Mouse (Mus musculus) skeletal muscle tissue, adult 2 months (tissue): ENCODE results near the gene Myo1d.

Experiments used
- DNase-seq: peaks from one replicate; pipeline ENCODE4 v3.0.0-alpha.2; 2012; ENCODE audit warnings: low read depth, low spot score

The Myo1d gene

GRCm38 (mm10) chr11:80614949-80615725, 164.7 kb downstream of the Myo1d start:
- no peak for DNase-seq

DNA sequence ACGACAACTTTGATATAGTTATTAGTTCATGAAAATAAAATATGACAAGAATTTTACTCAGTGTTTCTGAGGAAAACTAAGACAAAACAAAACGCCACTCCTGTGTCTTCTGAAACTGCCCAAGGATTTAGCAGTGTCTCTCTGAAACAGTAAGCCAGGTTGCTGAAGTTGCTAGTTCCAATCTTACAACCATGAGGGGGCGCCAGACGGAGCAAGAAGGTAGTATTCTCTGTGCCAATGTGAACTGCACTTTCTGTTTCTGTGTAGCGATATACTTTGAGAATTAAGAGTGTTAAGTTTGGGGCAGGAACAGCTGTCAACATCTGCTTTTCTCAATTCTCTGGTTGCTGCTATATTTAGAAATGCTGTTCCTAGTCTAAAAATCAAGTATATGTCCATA, 165.4 kb downstream of the Myo1d start:
- DNase-seq, result no peak

DNA sequence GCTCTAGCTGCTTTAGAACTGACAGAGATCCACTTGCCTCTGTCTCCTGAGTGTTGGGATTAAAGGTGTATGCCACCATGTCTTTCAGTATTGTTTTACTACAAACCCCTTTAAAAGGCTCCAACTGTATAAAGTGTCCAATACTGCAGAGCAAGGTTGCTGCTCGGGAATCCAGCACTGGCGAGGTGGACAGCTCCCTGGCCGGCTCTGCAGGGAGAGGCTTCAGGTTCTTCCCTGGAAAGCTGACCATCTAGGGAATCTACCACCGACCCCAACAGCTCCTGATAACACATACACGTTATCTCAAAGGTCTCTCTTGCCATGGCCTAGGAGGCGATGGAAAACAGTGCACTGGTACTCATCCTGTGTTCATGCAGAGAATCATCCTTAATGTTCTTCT, 166.3 kb downstream of the Myo1d start:
- DNase-seq, result no peak

- DNase-seq, result no peak
Observed at GRCm38 (mm10) chr11:80602707-80603441, 177.0 kb downstream of the Myo1d start.

- DNase-seq, result no peak
Observed at GRCm38 (mm10) chr11:80602041-80602458, 177.8 kb downstream of the Myo1d start.

GRCm38 (mm10) chr11:80601040-80601864, 178.6 kb downstream of the Myo1d start:
- no peak for DNase-seq

DNA sequence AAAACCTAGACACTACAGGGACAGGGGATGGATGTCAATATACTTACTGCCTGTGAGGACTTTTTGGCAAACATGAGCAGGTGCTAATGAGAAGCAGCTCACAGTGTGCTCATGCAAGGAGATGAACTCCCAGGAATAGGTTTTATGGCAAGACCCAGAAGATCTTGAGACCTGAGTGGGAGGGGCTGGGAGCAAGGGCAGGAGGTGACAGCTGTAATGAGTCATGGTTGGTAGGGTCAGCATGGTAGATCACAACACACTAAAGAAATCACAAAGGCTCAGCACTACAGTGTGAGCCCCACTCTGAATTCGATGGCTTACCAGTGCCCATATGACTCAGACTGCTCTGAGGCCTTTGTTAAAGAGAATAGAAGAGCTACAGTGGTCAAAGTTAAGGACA, 184.3 kb downstream of the Myo1d start:
- DNase-seq, result no peak

DNA sequence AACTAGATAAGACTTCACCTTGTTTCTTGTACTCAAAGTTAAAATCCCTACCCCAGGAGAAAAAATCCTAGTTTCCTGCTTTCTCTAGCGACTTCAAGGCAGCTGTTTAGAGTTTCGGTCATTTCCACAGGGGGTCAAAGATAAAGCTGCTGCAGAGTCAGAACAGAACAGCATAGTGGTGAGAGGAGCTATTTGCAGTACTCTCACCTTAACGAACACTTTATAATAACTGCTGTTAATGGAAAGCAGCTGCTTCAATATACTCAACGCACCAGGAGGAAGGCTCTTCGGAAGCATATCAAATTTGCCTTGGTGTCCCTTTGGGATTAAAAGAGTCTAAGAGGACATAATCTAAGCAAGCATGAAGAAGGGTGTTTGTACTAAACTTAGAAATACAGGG, 190.4 kb downstream of the Myo1d start:
- no peak for DNase-seq

- DNase-seq, result no peak
Observed at GRCm38 (mm10) chr11:80585761-80586160, 194.1 kb downstream of the Myo1d start.

GRCm38 (mm10) chr11:80585211-80585610, 194.6 kb downstream of the Myo1d start:
- no peak for DNase-seq

- DNase-seq, result no peak
Observed at GRCm38 (mm10) chr11:80580494-80580893, 199.3 kb downstream of the Myo1d start.

- no peak for DNase-seq
Observed at GRCm38 (mm10) chr11:80577747-80578640, 201.8 kb downstream of the Myo1d start.

DNA sequence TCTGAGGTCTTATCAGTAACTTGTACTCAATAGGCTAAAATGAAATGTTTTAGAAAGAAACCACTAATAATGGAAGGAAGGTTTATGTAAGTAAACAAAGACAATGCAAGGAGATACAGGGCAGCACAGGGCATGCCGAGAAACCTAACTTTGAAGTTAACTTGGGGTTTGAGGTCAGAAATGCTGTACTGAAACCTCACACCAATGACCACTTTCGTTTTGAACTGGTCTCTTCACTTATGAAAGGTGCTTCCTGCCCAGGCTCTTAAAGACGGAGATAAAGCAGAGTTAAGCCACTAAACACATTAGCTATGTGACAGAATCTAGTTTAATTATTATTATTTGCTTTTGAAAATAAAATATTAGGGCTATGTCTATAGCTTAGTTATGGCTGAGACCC, 204.0 kb downstream of the Myo1d start:
- DNase-seq, result no peak

- no peak for DNase-seq
Observed at GRCm38 (mm10) chr11:80566286-80566685, 213.5 kb downstream of the Myo1d start.

- DNase-seq, result peak; percentile 4
Observed at GRCm38 (mm10) chr11:80564975-80565965, 214.6 kb downstream of the Myo1d start.

DNA sequence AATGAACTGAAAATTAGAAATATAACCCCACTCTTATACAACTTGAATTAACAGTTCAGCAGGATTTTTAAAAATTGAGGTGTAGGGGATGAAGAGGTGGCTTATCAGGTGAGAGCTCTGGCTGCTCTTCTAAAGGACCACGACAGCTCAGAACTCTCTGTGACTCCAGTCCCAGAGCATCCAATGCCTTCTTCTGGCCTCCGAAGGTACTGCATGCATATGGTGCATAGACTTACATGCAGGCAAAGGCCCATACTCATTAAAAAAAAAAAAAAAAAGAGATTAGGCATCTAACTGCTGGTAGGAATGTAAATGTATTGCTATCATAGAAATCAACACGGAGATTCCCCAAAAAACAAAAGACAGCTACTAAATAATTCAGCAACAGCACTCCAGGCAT, 217.3 kb downstream of the Myo1d start:
- peak; percentile 3 for DNase-seq

DNA sequence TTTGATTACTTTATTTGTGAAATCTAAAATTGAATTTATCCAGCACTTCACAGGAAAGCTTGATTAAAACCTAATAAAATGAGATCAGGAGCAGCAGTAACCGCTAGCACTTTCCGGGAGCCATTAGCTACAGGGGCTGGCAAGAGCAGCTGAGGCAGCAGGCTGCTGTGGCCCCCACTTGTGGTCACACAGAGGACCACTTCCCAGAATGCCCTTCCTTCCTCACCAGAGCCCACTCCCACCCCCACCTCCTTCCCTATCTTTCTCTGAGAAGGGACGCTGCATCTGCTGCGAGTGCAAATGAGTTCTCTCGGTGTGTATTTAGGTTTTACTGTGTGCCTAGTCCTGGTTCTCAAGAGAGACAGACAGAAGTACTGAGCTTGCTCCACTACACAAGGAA, 219.1 kb downstream of the Myo1d start:
- no peak for DNase-seq

DNA sequence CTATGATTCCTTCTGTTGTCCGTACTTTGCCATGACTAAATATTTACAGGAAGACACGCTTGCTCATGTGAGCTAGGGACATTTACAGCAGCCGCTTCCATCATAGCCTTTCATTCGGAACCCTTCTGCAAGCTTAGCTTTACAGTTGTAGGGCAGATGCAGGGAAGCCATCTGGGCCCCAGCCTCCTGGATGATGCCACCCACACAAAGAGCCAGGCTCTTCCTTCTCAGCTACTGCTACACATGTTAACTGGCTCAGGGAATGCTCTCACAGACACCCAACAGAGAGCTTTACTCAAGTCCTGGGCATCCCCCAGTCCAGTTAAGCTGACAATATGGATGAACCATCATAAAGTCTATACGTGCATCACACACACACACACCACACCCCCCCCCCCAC, 224.4 kb downstream of the Myo1d start:
- no peak for DNase-seq

GRCm38 (mm10) chr11:80553046-80553445, 226.8 kb downstream of the Myo1d start:
- DNase-seq, result no peak

DNA sequence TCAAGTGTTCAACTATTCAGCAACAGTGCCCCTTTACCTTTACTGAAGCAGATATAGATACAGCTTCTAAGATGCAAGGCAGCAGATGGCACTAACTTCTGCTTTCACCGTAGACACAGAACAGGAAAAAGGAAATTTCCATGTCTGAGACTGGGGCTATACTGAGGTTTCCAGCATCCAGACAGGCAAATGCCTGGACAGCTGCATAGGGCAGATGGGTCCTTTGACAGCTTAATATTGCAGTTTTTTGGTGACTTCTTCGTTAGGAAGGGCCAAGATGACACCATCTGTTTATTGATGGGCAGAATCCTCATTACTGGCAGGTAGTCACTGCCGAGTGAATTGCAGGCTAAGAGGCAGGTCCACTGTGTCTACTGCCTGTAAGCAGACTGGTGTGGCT, 228.2 kb downstream of the Myo1d start:
- no peak for DNase-seq
